Mouse (Mus musculus): ENCODE measurements around the gene Nrtn.

DNA sequence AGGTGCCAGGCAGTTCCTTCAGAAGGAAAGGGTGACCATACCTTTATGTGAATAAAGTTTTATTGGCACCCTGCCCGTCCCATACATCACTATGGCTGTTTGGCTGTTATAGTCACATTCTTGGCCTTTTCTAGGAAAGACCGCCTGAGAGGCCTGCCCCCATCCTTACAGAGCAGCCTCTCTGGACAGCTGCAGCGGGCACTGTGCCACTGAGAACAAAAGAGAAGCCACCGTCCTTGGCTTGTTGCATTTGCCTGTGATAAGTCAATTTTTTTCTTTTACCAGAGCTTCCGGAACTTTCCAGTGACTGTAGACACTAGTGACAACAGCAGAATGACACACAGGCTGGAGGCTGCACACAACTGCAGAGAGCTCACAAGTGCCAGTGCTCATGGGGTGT, 47.6 kb upstream of the Nrtn start:
- TF ChIP-seq CTCF (conservative IDR thresholded peaks at IDR 0.05; ENCODE audit: low read length) (no peak), NANOG (IDR thresholded peaks at IDR 0.05; ENCODE audit: borderline replicate concordance, low read length) (no peak)

Data from E14TG2a.4 (cell line).